Mouse (Mus musculus): Measurements from ENCODE around the gene Magix. TPM values are rescaled to one million over a fixed set of nuclear protein-coding genes. Genes with fewer than 3 reads are reported as not detected.

Gene Magix
- polyA plus RNA-seq, 1 experiment from 2014 or later: not detected

GRCm38 (mm10) chrX:7632560-7632959 lies 48.5 kb downstream of the Magix start:
- WGBS: 78% methylated on average over 6 of the region's 6 CpGs
- Histone ChIP-seq H3K36me3 (ENCODE audit: control insufficient read depth, insufficient read depth, low read length) (no peaks in the 10 kb centered on the region), H3K27ac (ENCODE audit: low read depth, low read length) (no peak overlapping the region), H3K9ac (ENCODE audit: low read depth, low read length) (no peak overlapping the region), H3K27me3 (replicated peaks; ENCODE audit: control insufficient read depth, insufficient read depth, low read length) (no peaks in the 10 kb centered on the region), H3K4me1 (replicated peaks; ENCODE audit: control insufficient read depth, insufficient read depth, low read length) (no peaks in the 10 kb centered on the region), H3K9me3 (ENCODE audit: control insufficient read depth, low read length) (no peaks in the 10 kb centered on the region), H3K4me3 (ENCODE audit: low read depth, low read length) (no peak overlapping the region), H3K4me2 (no peak overlapping the region)
- no peak for DNase-seq (ENCODE audit: low spot score)
- ATAC-seq (replicated peaks; ENCODE audit: low FRiP score): no peak

Other genes with a start within 250 kb of the Magix start
- 0.06 TPM in 1 of 2 replicates, not detected in the other for gene Foxp3, start 107.6 kb downstream of the Magix start, polyA plus RNA-seq (2014; fragmentation: Nextera tagmentation; extraction: Ambion mirVana)
- gene Ppp1r3f, start 107.0 kb downstream of the Magix start, polyA plus RNA-seq (2014; fragmentation: Nextera tagmentation; extraction: Ambion mirVana): 0.49 and 1.4 TPM in 2 replicates
- gene Ccdc22, start 75.7 kb downstream of the Magix start, polyA plus RNA-seq (2014; fragmentation: Nextera tagmentation; extraction: Ambion mirVana): 32.5 and 35.3 TPM in 2 replicates
- gene Cacna1f, start 74.2 kb downstream of the Magix start, polyA plus RNA-seq (2014; fragmentation: Nextera tagmentation; extraction: Ambion mirVana): 0.03 and 0.08 TPM in 2 replicates
- 0.69 and 0.95 TPM in 2 replicates for gene Syp, start 42.8 kb downstream of the Magix start, polyA plus RNA-seq (2014; fragmentation: Nextera tagmentation; extraction: Ambion mirVana)
- 2.7 and 4.0 TPM in 2 replicates for gene Prickle3, start 24.0 kb downstream of the Magix start, polyA plus RNA-seq (2014; fragmentation: Nextera tagmentation; extraction: Ambion mirVana)
- 78.2 and 79.5 TPM in 2 replicates for gene Plp2, start 9.9 kb downstream of the Magix start, polyA plus RNA-seq (2014; fragmentation: Nextera tagmentation; extraction: Ambion mirVana)
- 30.0 and 33.4 TPM in 2 replicates for gene Gpkow, start 15.9 kb upstream of the Magix start, polyA plus RNA-seq (2014; fragmentation: Nextera tagmentation; extraction: Ambion mirVana)
- 13.7 and 15.2 TPM in 2 replicates for gene Wdr45, start 33.1 kb upstream of the Magix start, polyA plus RNA-seq (2014; fragmentation: Nextera tagmentation; extraction: Ambion mirVana)
- gene Gm45208, start 41.0 kb upstream of the Magix start, polyA plus RNA-seq (2014; fragmentation: Nextera tagmentation; extraction: Ambion mirVana): not detected in 2 replicates
- 29.8 and 32.0 TPM in 2 replicates for gene Praf2, start 47.2 kb upstream of the Magix start, polyA plus RNA-seq (2014; fragmentation: Nextera tagmentation; extraction: Ambion mirVana)
- gene Ccdc120, start 69.7 kb upstream of the Magix start, polyA plus RNA-seq (2014; fragmentation: Nextera tagmentation; extraction: Ambion mirVana): 4.7 and 6.5 TPM in 2 replicates
- gene Tfe3, start 81.3 kb upstream of the Magix start, polyA plus RNA-seq (2014; fragmentation: Nextera tagmentation; extraction: Ambion mirVana): 15.9 and 16.0 TPM in 2 replicates
- 45.0 and 47.2 TPM in 2 replicates for gene Gripap1, start 108.5 kb upstream of the Magix start, polyA plus RNA-seq (2014; fragmentation: Nextera tagmentation; extraction: Ambion mirVana)
- 0.84 and 0.94 TPM in 2 replicates for gene Kcnd1, start 141.0 kb upstream of the Magix start, polyA plus RNA-seq (2014; fragmentation: Nextera tagmentation; extraction: Ambion mirVana)
- 32.2 and 33.1 TPM in 2 replicates for gene Otud5, start 160.1 kb upstream of the Magix start, polyA plus RNA-seq (2014; fragmentation: Nextera tagmentation; extraction: Ambion mirVana)
- gene Pim2, start 197.0 kb upstream of the Magix start, polyA plus RNA-seq (2014; fragmentation: Nextera tagmentation; extraction: Ambion mirVana): 6.8 and 8.5 TPM in 2 replicates
- 12.5 and 14.4 TPM in 2 replicates for gene Slc35a2, start 202.8 kb upstream of the Magix start, polyA plus RNA-seq (2014; fragmentation: Nextera tagmentation; extraction: Ambion mirVana)
- 91.5 and 95.3 TPM in 2 replicates for gene Pqbp1, start 218.0 kb upstream of the Magix start, polyA plus RNA-seq (2014; fragmentation: Nextera tagmentation; extraction: Ambion mirVana)
- 153 and 156 TPM in 2 replicates for gene Timm17b, start 218.1 kb upstream of the Magix start, polyA plus RNA-seq (2014; fragmentation: Nextera tagmentation; extraction: Ambion mirVana)
- not detected in 2 replicates for gene Gm10491, start 226.6 kb upstream of the Magix start, polyA plus RNA-seq (2014; fragmentation: Nextera tagmentation; extraction: Ambion mirVana)
- not detected in 2 replicates for gene Gm10490, start 228.3 kb upstream of the Magix start, polyA plus RNA-seq (2014; fragmentation: Nextera tagmentation; extraction: Ambion mirVana)
- 0.56 and 0.67 TPM in 2 replicates for gene Pcsk1n, start 238.6 kb upstream of the Magix start, polyA plus RNA-seq (2014; fragmentation: Nextera tagmentation; extraction: Ambion mirVana)
- gene Eras, start 247.4 kb upstream of the Magix start, polyA plus RNA-seq (2014; fragmentation: Nextera tagmentation; extraction: Ambion mirVana): not detected in 2 replicates

All from liver, embryonic 11.5 days (tissue).